Mouse (Mus musculus) forebrain, embryonic 15.5 days (tissue): ENCODE data around the gene Gm498. TPM values are rescaled to one million over a fixed set of nuclear protein-coding genes. Genes with fewer than 3 reads are reported as not detected.
A peak's percentile ranks its signal among the peaks of the same experiment; 100 is the strongest.

ENCODE experiments used
- ATAC-seq: fragments of 200-750 bp; cut with Nextera tagmentation; replicated peaks from 2 replicates; pipeline ENCODE4 v1.8.0; 2017; ENCODE audit warnings: mild to moderate bottlenecking, moderate TSS enrichment, moderate library complexity
- H3K27ac ChIP-seq: fragments of 300-500 bp; sonication (generic); replicated peaks from 2 replicates; pipeline ENCODE4 v1.5.1; 2015; ENCODE audit warnings: mild to moderate bottlenecking, inconsistent platforms
- H3K27me3 ChIP-seq: fragments of 300-500 bp; sonication (generic); 2 replicates; pipeline ENCODE4 v1.6.1; 2015; ENCODE audit warnings: inconsistent platforms
- H3K36me3 ChIP-seq: fragments of 300-500 bp; sonication (generic); 2 replicates; pipeline ENCODE4 v1.6.1; 2015; ENCODE audit warnings: mild to moderate bottlenecking, inconsistent platforms
- H3K4me1 ChIP-seq: fragments of 300-500 bp; sonication (generic); 2 replicates; pipeline ENCODE4 v1.6.1; 2015; ENCODE audit warnings: inconsistent platforms
- H3K4me2 ChIP-seq: fragments of 300-500 bp; sonication (generic); replicated peaks from 2 replicates; pipeline ENCODE4 v1.6.1; 2015; ENCODE audit warnings: mild to moderate bottlenecking, inconsistent platforms
- H3K4me3 ChIP-seq: fragments of 300-500 bp; sonication (generic); 2 replicates; pipeline ENCODE4 v1.5.1; 2015; ENCODE audit warnings: mild to moderate bottlenecking, inconsistent platforms
- H3K9ac ChIP-seq: fragments of 300-500 bp; sonication (generic); replicated peaks from 2 replicates; pipeline ENCODE4 v1.6.1; 2015; ENCODE audit warnings: mild to moderate bottlenecking, inconsistent platforms
- H3K9me3 ChIP-seq: fragments of 300-500 bp; sonication (generic); 2 replicates; pipeline ENCODE4 v1.6.1; 2016; ENCODE audit warnings: inconsistent platforms
- WGBS: fragments of 180-500 bp; shearing (Covaris S2); methylation state at CpG from one replicate; pipeline ENCODE4 v1.1.7; 2015; ENCODE audit warnings: mixed read lengths; 5-methylcytosine and 5-hydroxymethylcytosine counted together
- polyA plus RNA-seq: library from polyadenylated mRNA; unstranded; fragments of >200 nt; fragmentation: Nextera tagmentation; extraction: Ambion mirVana; gene quantifications from 2 replicates; pipeline ENCODE4 v1.2.1, GENCODE M21; 2015

The Gm498 gene
- polyA plus RNA-seq: not detected in 2 replicates

DNA sequence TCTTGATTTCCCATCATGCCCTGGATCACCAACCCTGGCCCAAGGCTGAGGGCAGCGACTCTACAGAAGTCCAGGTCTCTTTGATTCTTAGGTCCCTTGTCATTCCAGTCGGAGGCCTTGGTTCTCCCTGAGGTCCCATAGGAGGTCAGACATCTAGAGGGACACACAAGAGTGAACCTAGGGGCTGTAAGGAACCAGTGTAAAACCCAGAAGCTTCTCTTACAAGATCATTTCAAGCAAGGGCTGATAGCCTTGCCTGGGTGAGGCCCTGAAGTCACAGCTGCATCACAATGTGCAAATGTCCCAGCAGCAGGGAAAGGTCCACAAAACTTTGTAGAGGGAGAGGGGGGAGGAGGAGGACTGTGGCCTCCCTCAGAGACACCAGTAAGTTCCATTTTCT lies at the start of gene Gm498:
Gene Gm498, plus strand, starts transcription at position 301 of the 400 bp plus-strand sequence.
- H3K27me3 ChIP-seq: no peaks in the 10 kb centered on the region
- H3K27ac ChIP-seq: no peak within 1 kb of the TSS
- no peaks in the 10 kb centered on the region for H3K4me1 ChIP-seq
- 85% methylated on average over 2 of the region's 2 CpGs for WGBS
- no peaks in the 10 kb centered on the region for H3K9me3 ChIP-seq
- H3K4me2 ChIP-seq: no peak within 1 kb of the TSS
- no peak for ATAC-seq
- no peaks in the 10 kb centered on the region for H3K36me3 ChIP-seq
- H3K4me3 ChIP-seq: no peak within 1 kb of the TSS
- no peak within 1 kb of the TSS for H3K9ac ChIP-seq

DNA sequence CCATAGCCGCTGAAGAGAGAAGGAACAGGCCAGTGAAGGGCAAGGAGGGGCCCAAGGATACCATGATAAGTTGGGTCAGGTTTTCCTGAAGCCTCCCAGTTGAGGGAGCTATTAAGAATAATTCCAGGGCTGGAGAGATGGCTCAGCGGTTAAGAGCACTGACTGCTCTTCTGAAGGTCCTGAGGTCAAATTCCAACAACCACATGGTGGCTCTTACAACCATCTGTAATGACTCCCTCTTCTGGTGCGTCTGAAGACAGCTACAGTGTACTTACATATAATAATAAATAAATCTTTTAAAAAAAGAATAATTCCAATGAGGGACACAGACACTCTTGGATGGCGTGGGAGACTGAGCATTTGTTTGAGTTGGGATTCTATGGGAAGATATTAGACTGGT lies 47.4 kb upstream of the Gm498 start:
- H3K4me3 ChIP-seq: no peak overlapping the region

DNA sequence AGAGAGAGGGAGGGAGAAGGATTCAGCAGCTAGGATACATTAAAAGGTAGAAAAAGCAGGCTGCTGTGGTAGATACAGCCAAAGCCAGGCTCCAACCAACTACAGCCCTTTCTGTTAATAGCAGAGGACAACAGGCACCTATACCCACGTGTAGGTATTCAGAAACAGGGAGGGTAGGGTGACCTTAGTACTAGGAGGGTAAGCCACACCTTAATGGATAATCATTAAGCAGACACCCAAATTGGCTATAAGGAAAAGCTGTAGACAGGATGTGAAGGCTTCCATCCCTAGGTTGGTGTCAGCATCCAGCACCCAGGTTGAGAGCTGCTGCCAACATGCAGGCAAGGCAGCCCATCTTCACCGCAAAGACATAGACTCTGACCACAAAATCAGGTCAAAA lies 45.4 kb upstream of the Gm498 start:
- H3K9me3 ChIP-seq: no peaks in the 10 kb centered on the region
- 84% methylated on average over 2 of the region's 2 CpGs for WGBS
- H3K36me3 ChIP-seq: 0 out of 2 replicates have a peak, but pooled peaks cover 6% of the 10 kb centered on the region
- no peak overlapping the region for H3K4me3 ChIP-seq
- no peak overlapping the region for H3K4me2 ChIP-seq
- no peak overlapping the region for H3K9ac ChIP-seq
- H3K27me3 ChIP-seq: no peaks in the 10 kb centered on the region
- ATAC-seq: no peak
- H3K4me1 ChIP-seq: peaks cover 13% of the 10 kb centered on the region
- H3K27ac ChIP-seq: no peak overlapping the region

More for the DNA sequence above, 47.4 kb upstream of the Gm498 start:
- H3K9me3 ChIP-seq: no peaks in the 10 kb centered on the region
- H3K36me3 ChIP-seq: peaks cover 12% of the 10 kb centered on the region; the same call in 1 of the 2 replicates
- H3K4me2 ChIP-seq: no peak overlapping the region
- H3K9ac ChIP-seq: no peak overlapping the region
- 94% methylated on average over 4 of the region's 4 CpGs for WGBS
- peaks cover 13% of the 10 kb centered on the region for H3K4me1 ChIP-seq
- no peaks in the 10 kb centered on the region for H3K27me3 ChIP-seq
- no peak for ATAC-seq
- H3K27ac ChIP-seq: no peak overlapping the region

DNA sequence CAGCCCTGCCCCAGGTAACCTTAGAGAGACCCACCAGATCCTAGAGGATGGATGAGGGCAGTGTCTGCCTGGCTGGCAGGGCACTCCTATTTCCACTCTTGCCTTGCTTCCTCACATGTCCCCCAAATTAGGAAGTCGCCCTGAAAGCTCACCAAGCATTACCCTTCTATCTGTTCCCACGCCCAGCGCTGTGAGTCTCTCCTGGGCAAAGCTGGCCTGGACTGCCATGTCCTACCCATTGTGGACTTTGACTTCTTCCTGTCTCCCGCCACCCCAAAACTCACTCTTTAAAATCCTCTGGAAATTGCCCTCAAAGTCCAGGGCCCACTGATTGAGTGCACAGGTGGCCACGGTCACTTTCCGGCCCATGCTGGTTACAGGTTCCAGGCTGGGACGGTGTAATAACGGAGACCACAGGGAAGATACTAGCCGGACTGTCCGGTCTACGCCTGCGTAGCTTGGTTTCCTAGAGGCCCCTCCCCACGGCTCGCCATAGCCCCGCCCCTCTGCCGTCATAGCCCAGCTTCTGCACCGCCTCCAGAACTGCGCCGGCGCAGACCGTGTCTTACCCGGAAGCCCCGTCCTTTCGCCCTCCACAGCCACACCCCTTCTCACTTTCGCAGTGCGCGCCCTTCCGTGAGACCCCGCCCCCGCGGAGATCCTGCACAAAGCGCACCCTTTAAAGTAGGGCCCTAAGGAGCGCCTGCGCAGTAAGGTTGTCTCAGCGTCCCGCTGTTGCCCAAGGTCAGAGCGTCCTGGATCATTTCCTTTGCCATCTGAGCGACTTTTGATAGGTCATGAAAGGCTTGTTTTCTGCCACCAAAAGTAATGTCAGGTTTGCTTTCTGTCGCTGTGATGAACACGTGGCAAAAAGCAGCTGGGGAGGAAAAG lies 44.0 kb upstream of the Gm498 start, which contains the start of the genes Nadsyn1 and Dhcr7:
Gene Nadsyn1, minus strand, starts transcription at position 475 of the 891 bp plus-strand sequence.
Gene Dhcr7, plus strand, starts transcription at position 771 of the 891 bp plus-strand sequence.
- under 1% methylated on average over 40 of the region's 40 CpGs for WGBS
- Histone ChIP-seq H3K4me3 (peak within 1 kb of the TSS; percentile 63), H3K27me3 (no peaks in the 10 kb centered on the region), H3K4me1 (peaks cover 13% of the 10 kb centered on the region), H3K36me3 (0 out of 2 replicates have a peak, but pooled peaks cover 3% of the 10 kb centered on the region), H3K9ac (peak within 1 kb of the TSS; percentile 64), H3K4me2 (peak within 1 kb of the TSS; percentile 75), H3K27ac (peak within 1 kb of the TSS; percentile 71), H3K9me3 (no peaks in the 10 kb centered on the region)
- ATAC-seq: peak; percentile 98

DNA sequence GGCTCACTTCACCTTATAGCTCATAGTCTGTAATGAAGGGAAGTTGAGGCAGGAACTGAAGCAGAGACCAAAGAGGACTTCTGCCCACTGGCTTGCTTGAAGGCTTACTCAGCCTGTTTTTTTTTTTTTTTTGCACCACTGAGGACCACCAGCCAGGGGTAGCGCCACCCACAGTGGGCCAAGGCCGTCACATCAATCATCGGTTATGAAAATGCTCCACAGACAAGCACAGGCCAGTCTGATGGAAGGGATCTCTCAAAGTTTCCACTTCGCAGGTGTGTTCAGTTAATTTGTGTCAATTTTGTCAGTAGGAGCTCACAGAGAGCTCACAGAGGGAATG lies 43.4 kb upstream of the Gm498 start:
- peak; percentile 17; the same call in 1 of the 2 replicates for ATAC-seq
- 79% methylated on average over 4 of the region's 4 CpGs for WGBS
- H3K4me1 ChIP-seq: peaks cover 13% of the 10 kb centered on the region
- peak overlapping the region; percentile 63 for H3K4me3 ChIP-seq
- H3K4me2 ChIP-seq: peak overlapping the region; percentile 75
- peak overlapping the region; percentile 71 for H3K27ac ChIP-seq
- H3K27me3 ChIP-seq: no peaks in the 10 kb centered on the region
- H3K9me3 ChIP-seq: no peaks in the 10 kb centered on the region
- 0 out of 2 replicates have a peak, but pooled peaks cover 2% of the 10 kb centered on the region for H3K36me3 ChIP-seq
- H3K9ac ChIP-seq: peak overlapping the region; percentile 44

DNA sequence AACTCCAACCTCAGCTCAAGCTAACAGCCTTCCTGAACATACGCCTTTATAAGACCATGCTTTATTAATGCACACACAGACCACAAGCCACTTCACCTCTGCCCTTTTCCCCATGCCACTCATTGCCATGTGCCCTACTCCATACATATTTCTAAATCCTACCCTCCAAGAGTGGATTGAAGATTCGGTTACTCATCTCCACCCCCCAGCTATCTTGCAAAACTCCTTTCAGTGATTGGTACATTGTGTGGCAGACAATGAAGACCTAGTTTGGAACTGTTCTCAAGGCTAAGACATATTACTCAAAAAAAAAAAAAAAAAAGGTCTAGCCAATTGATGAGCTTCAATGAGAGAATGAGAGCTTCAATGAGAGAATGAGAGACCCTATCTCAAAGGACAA lies 39.7 kb upstream of the Gm498 start:
- H3K4me1 ChIP-seq: peaks cover 29% of the 10 kb centered on the region
- H3K36me3 ChIP-seq: no peaks in the 10 kb centered on the region
- H3K9ac ChIP-seq: no peak overlapping the region
- no peak overlapping the region for H3K4me2 ChIP-seq
- no peaks in the 10 kb centered on the region for H3K27me3 ChIP-seq
- no peak overlapping the region for H3K27ac ChIP-seq
- H3K9me3 ChIP-seq: no peaks in the 10 kb centered on the region
- WGBS: 94% methylated on average over 2 of the region's 2 CpGs
- H3K4me3 ChIP-seq: no peak overlapping the region
- ATAC-seq: no peak

DNA sequence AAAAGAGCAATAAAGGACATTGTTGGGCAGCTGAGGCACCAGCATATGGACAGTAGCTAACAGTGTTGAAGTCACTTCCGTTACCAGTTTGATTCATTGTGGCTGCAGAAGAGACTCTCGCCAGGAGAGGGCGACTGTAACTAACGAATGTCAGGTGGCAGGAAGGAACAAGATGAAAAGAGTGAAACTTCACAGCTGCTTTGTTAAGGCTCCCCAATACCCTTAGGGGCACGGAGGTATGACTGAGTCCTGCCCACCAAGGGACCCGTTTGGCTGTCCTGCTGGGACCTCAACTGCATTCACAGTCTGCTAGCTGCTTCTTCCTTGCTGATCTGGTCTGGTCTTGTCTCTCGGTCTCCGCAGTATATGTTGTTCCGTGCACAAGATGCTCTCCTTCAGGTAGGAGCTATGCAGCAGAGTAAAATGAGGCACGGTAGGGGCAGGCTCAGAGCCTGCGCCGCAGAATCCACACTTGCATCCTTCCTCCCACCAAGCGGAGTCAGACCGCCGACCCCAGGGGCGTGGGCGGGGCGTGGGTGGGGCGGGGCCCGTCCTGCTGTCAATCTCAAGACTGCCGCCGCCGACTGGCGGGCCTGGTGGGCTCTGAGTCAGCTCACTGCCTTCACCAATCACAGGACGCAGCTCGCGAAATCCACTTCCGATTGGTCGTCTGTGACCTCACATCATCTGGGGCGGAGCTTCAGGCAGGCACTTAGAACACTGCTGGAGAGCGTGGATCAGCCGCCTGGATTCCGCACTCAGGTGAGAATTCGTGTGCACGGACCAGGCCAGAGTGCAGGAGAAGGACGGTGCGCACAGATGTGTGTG lies 36.9 kb upstream of the Gm498 start:
- Histone ChIP-seq H3K4me2 (peak overlapping the region; percentile 73), H3K27ac (peak overlapping the region; percentile 95), H3K4me1 (peaks cover 40% of the 10 kb centered on the region), H3K27me3 (no peaks in the 10 kb centered on the region), H3K9me3 (no peaks in the 10 kb centered on the region), H3K4me3 (peak overlapping the region; percentile 60), H3K9ac (peak overlapping the region; percentile 70), H3K36me3 (no peaks in the 10 kb centered on the region)
- peak; percentile 98 for ATAC-seq
- WGBS: under 1% methylated on average over 37 of the region's 37 CpGs

DNA sequence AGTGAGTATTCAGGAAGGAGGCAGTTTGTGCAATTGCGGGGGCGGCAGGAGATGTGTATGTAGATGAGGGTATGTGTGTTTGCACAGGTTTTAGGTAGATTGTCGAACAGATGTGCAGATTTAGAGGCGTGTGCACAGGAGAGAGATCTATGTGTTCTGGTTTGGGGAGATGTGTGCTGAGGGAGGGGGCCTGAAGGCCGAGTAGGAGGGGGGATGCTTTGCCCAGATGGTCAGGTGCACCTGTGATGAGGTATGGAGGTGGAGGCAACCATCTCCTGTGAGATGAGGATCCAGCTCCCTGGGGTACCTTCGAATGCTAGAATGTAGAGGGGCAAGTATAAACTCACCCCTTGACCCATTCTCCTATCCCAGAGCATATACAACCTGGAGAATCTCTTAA lies 36.2 kb upstream of the Gm498 start:
- peak; percentile 41 for ATAC-seq
- Histone ChIP-seq H3K9me3 (no peaks in the 10 kb centered on the region), H3K4me1 (peaks cover 43% of the 10 kb centered on the region), H3K36me3 (no peaks in the 10 kb centered on the region), H3K4me3 (peak overlapping the region; percentile 60), H3K27ac (peak overlapping the region; percentile 95), H3K27me3 (no peaks in the 10 kb centered on the region), H3K4me2 (peak overlapping the region; percentile 73), H3K9ac (peak overlapping the region; percentile 70)
- 4% methylated on average over 6 of the region's 6 CpGs for WGBS

DNA sequence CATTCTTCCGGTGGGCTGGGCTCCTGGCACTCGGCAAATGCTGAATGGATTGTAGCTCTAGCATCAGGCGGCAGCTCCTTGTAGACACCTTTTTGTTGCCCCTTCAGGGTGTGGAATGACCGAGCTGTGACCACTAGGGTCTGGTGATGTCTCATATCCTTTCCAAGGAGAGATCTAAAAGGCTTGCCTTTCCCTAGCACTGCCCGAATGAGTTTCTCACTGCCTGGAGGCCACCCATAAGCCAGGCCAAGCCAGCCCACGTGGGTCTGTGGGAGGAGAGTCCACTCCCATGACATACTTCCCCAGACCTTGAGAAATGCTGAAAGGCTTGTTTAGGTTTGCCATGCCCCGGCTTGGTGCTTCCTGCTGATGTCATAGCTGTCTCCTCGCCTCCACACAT lies 34.4 kb upstream of the Gm498 start:
- no peak for ATAC-seq
- Histone ChIP-seq H3K4me1 (peaks cover 43% of the 10 kb centered on the region), H3K27me3 (no peaks in the 10 kb centered on the region), H3K36me3 (no peaks in the 10 kb centered on the region), H3K4me3 (no peak overlapping the region), H3K4me2 (no peak overlapping the region), H3K9me3 (no peaks in the 10 kb centered on the region), H3K27ac (no peak overlapping the region), H3K9ac (no peak overlapping the region)
- WGBS: 80% methylated on average over 8 of the region's 8 CpGs

DNA sequence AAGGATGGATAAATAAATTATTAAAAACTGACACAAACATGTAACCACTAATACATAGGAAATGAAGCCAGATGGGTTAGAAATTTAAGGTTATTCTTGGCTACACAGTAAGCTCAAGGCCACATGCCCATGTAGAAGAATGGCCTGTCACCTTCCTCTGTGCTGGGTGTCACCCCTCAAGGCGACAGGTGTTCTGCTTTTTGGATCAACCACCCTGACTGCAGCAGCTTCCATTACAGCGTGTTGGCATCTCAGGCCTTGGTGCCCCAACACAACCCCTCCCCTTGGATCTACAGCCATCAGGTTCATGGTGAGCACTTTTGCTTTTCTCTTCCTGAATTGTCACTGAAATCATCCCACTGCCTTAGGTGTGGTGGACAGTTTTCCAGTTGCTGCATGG lies 34.0 kb upstream of the Gm498 start:
- WGBS: 91% methylated on average over 2 of the region's 2 CpGs
- Histone ChIP-seq H3K36me3 (peaks cover 1% of the 10 kb centered on the region; the same call in 1 of the 2 replicates), H3K9ac (no peak overlapping the region), H3K4me3 (no peak overlapping the region), H3K4me2 (no peak overlapping the region), H3K9me3 (no peaks in the 10 kb centered on the region), H3K27me3 (no peaks in the 10 kb centered on the region), H3K27ac (no peak overlapping the region), H3K4me1 (peaks cover 43% of the 10 kb centered on the region)
- ATAC-seq: no peak

DNA sequence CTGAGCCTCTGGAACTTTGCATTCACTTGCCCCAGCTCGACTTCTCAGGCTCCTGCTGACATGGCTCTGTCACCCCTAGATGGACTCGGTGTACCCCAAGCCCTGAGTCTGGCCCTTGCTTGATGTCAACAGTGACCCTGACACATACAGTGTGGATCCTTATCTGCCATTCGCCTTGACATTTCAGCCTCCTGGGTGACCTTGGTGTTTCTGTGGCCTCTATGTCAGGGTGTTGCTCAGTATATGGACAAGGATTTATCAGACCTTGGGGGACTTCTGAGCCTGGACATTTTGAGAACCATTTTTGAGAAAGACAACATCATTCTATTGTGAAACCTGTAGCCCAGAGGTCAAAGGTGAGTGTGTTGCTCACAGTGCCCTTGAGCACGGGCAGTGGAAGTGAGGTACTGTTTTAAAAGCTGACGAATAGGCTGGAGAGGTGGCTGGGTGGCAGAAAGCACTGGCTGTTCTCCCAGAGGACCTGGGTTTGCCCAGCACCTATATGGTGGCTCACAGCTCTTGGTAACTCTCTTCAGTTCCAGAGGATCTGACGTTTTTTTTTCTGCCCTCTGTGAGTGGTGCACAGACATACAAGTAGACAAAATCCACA lies 33.0 kb upstream of the Gm498 start:
- no peaks in the 10 kb centered on the region for H3K9me3 ChIP-seq
- WGBS: 86% methylated on average over 6 of the region's 6 CpGs
- no peak overlapping the region for H3K4me2 ChIP-seq
- H3K27me3 ChIP-seq: no peaks in the 10 kb centered on the region
- no peak for ATAC-seq
- peaks cover 10% of the 10 kb centered on the region for H3K36me3 ChIP-seq
- H3K27ac ChIP-seq: no peak overlapping the region
- no peak overlapping the region for H3K4me3 ChIP-seq
- H3K4me1 ChIP-seq: peaks cover 43% of the 10 kb centered on the region
- H3K9ac ChIP-seq: no peak overlapping the region
